Mouse (Mus musculus): Measurements from ENCODE around the gene Cpsf6.

- TF ChIP-seq CTCF (IDR thresholded peaks at IDR 0.05) (no peak), EP300 (IDR thresholded peaks at IDR 0.05) (no peak)
Observed at GRCm38 (mm10) chr10:117406843-117407733, 27.3 kb upstream of the Cpsf6 start.

Data from lung, postnatal 0 days (tissue).